Mouse (Mus musculus) MEL (cell line): ENCODE data around the gene Mcl1.

Experiments
- CTCF ChIP-seq, 3 experiments: IDR thresholded peaks in 2 of 3; conservative IDR thresholded peaks in 1 of 3; 2 replicates each; pipeline ENCODE4 v1.5.1; 2011 to 2012; ENCODE audit warnings: low read length in 3 of 3, low read depth in 2 of 3, mild to moderate bottlenecking in 2 of 3, improper control_type of control experiment in 1 of 3, inconsistent platforms in 1 of 3, mixed read lengths in 1 of 3, moderate library complexity in 1 of 3; ENCODE audit not compliant: control insufficient read depth in 1 of 3, insufficient read depth in 1 of 3, poor library complexity in 1 of 3, severe bottlenecking in 1 of 3
- ELF1 ChIP-seq: IDR thresholded peaks from 2 replicates; pipeline ENCODE4 v1.6.1; 2014; ENCODE audit warnings: low read depth, mild to moderate bottlenecking, inconsistent platforms, low read length, improper control_type of control experiment, moderate library complexity
- KAT2A ChIP-seq: conservative IDR thresholded peaks from 2 replicates; pipeline ENCODE4 v1.6.1; 2012; ENCODE audit warnings: low read depth, low read length, improper control_type of control experiment, inconsistent platforms
- MAX ChIP-seq: IDR thresholded peaks from 2 replicates; pipeline ENCODE4 v1.6.1; 2011; ENCODE audit warnings: low read length, improper control_type of control experiment
- MAZ ChIP-seq: IDR thresholded peaks from 2 replicates; pipeline ENCODE4 v1.6.1; 2012; ENCODE audit warnings: low read depth, mild to moderate bottlenecking, inconsistent platforms, low read length, improper control_type of control experiment
- ZMIZ1 ChIP-seq: IDR thresholded peaks from 2 replicates; pipeline ENCODE4 v1.6.1; 2012; ENCODE audit warnings: low read depth, mild to moderate bottlenecking, inconsistent platforms, low read length, improper control_type of control experiment, moderate library complexity

DNA sequence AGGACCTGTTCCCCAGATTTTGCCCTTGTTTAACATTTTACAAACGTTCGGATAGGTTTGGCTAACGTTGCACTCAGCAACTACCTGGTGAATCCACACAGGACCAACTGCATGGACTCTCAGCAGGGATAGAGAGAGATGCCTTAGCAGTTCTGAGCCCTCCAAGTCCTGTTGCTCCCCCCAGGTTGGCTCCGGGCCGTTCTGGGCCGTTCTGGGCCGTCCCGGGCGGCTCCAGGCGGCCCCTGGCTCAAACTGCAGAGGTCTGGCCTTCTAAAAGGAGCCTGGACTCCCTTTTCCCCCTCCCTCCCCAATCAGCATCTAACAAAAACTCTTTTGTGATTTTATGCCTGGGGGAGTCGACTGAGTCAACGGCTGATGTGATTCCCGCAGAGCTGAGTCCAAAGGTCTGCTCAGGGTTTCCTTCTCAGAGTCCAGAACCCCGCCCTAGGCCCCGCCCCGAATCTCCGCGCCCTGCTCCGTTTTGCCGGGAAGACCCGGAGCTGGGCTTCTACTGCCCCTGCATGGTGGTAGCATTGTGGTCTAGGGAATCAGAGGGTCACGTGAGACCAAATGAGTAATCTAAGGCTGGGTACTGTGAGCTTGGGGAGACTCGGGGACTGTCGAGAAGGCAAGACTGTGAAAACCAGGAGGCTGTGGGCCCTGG, 43.4 kb downstream of the Mcl1 start:
- no peak for TF ChIP-seq KAT2A
- TF ChIP-seq CTCF (IDR thresholded peaks at IDR 0.05 in 2 of 3, conservative IDR thresholded peaks at IDR 0.05 in 1 of 3; ENCODE audit: control insufficient read depth in 1 of 3, insufficient read depth in 1 of 3, low read depth in 2 of 3, low read length in 3 of 3, poor library complexity in 1 of 3, severe bottlenecking in 1 of 3), result no peak
- TF ChIP-seq MAX, result no peak
- no peak for TF ChIP-seq ELF1
- no peak for TF ChIP-seq MAZ
- TF ChIP-seq ZMIZ1, result no peak
